Mouse (Mus musculus) left cerebral cortex, postnatal 10 days (tissue): ENCODE results near the gene Blvrb. TPM values are rescaled to one million over a fixed set of nuclear protein-coding genes. Genes with fewer than 3 reads are reported as not detected.

Experiments used
- DNase-seq, 2 experiments: peaks; one replicate each; pipeline ENCODE4 v3.0.0; 2021 to 2022; ENCODE audit warnings: low spot score in 2 of 2, mixed read lengths in 1 of 2; ENCODE audit errors: extremely low spot score in 1 of 2
- intact Hi-C: fragments of 180-260 bp; cut with DNase I; formaldehyde crosslinking; loops from one replicate; pipeline ENCODE4 v1.15.1; 2025
- total RNA-seq, 2 experiments: library from RNA; stranded (reverse); gene quantifications; 2 replicates each; pipeline ENCODE4 v1.2.3; 2021

The Blvrb gene
- total RNA-seq, 2 experiments from 2014 or later, result 11.8 to 12.7 TPM

- intact Hi-C loops, result no loop called here
- no peak for DNase-seq
These were observed 27.8 kb downstream of the Blvrb start for GRCm38 (mm10) chr7:27475596-27475995.

GRCm38 (mm10) chr7:27476098-27476635 lies 28.4 kb downstream of the Blvrb start:
- no peak for DNase-seq
- intact Hi-C loops, result no loop called here

GRCm38 (mm10) chr7:27478561-27478960 lies 30.8 kb downstream of the Blvrb start:
- DNase-seq, result no peak
- intact Hi-C loops, result no loop called here

- no peak for DNase-seq
- intact Hi-C loops, result no loop called here
These were observed 32.0 kb downstream of the Blvrb start for GRCm38 (mm10) chr7:27479750-27480149.

- DNase-seq, result no peak
- intact Hi-C loops, result no loop called here
These were observed 32.7 kb downstream of the Blvrb start for GRCm38 (mm10) chr7:27480506-27480905.

- intact Hi-C loops, result no loop called here
- no peak for DNase-seq
These were observed 33.3 kb downstream of the Blvrb start for GRCm38 (mm10) chr7:27480927-27481626.

- DNase-seq, result peak; percentile 50 to 90
- intact Hi-C loops, result no loop called here
These were observed 33.8 kb downstream of the Blvrb start for GRCm38 (mm10) chr7:27481627-27481969.

- no peak for DNase-seq
- intact Hi-C loops, result no loop called here
These were observed 36.1 kb downstream of the Blvrb start for GRCm38 (mm10) chr7:27483860-27484259.

GRCm38 (mm10) chr7:27486102-27486769 lies 38.5 kb downstream of the Blvrb start:
- DNase-seq, result no peak
- intact Hi-C loops, result no loop called here

- intact Hi-C loops, result no loop called here
- peak; percentile 99 to 100 for DNase-seq
These were observed 39.3 kb downstream of the Blvrb start, which contains the start of gene Sertad1 for GRCm38 (mm10) chr7:27486770-27487697. Gene Sertad1 (plus strand): TSS chr7:27486910.

- intact Hi-C loops, result no loop called here
- DNase-seq, result peak in 1 of 2 experiments; percentile 91
These were observed 40.0 kb downstream of the Blvrb start for GRCm38 (mm10) chr7:27487740-27488268.

- intact Hi-C loops, result no loop called here
- DNase-seq, result peak in 1 of 2 experiments; percentile 50
These were observed 41.6 kb downstream of the Blvrb start for GRCm38 (mm10) chr7:27489270-27489869.

- intact Hi-C loops, result no loop called here
- no peak for DNase-seq
These were observed 42.4 kb downstream of the Blvrb start for GRCm38 (mm10) chr7:27490227-27490542.

- intact Hi-C loops, result no loop called here
- DNase-seq, result peak; percentile 66 to 95
These were observed 43.0 kb downstream of the Blvrb start for GRCm38 (mm10) chr7:27490543-27491329.

GRCm38 (mm10) chr7:27491856-27492255 lies 44.1 kb downstream of the Blvrb start:
- DNase-seq, result no peak
- intact Hi-C loops, result no loop called here

GRCm38 (mm10) chr7:27493022-27493421 lies 45.2 kb downstream of the Blvrb start:
- intact Hi-C loops, result no loop called here
- no peak for DNase-seq

GRCm38 (mm10) chr7:27493450-27493849 lies 45.7 kb downstream of the Blvrb start:
- intact Hi-C loops, result no loop called here
- no peak for DNase-seq
